Mouse (Mus musculus) forebrain, embryonic 15.5 days (tissue): ENCODE data around the gene Slc43a3. TPM values are rescaled to one million over a fixed set of nuclear protein-coding genes. Genes with fewer than 3 reads are reported as not detected.

Experiments used
- ATAC-seq: fragments of 200-750 bp; cut with Nextera tagmentation; replicated peaks from 2 replicates; pipeline ENCODE4 v1.8.0; 2017; ENCODE audit warnings: mild to moderate bottlenecking, moderate TSS enrichment, moderate library complexity
- H3K27ac ChIP-seq: fragments of 300-500 bp; sonication (generic); replicated peaks from 2 replicates; pipeline ENCODE4 v1.5.1; 2015; ENCODE audit warnings: mild to moderate bottlenecking, inconsistent platforms
- H3K27me3 ChIP-seq: fragments of 300-500 bp; sonication (generic); 2 replicates; pipeline ENCODE4 v1.6.1; 2015; ENCODE audit warnings: inconsistent platforms
- H3K36me3 ChIP-seq: fragments of 300-500 bp; sonication (generic); 2 replicates; pipeline ENCODE4 v1.6.1; 2015; ENCODE audit warnings: mild to moderate bottlenecking, inconsistent platforms
- H3K4me1 ChIP-seq: fragments of 300-500 bp; sonication (generic); 2 replicates; pipeline ENCODE4 v1.6.1; 2015; ENCODE audit warnings: inconsistent platforms
- H3K4me2 ChIP-seq: fragments of 300-500 bp; sonication (generic); replicated peaks from 2 replicates; pipeline ENCODE4 v1.6.1; 2015; ENCODE audit warnings: mild to moderate bottlenecking, inconsistent platforms
- H3K4me3 ChIP-seq: fragments of 300-500 bp; sonication (generic); 2 replicates; pipeline ENCODE4 v1.5.1; 2015; ENCODE audit warnings: mild to moderate bottlenecking, inconsistent platforms
- H3K9ac ChIP-seq: fragments of 300-500 bp; sonication (generic); replicated peaks from 2 replicates; pipeline ENCODE4 v1.6.1; 2015; ENCODE audit warnings: mild to moderate bottlenecking, inconsistent platforms
- H3K9me3 ChIP-seq: fragments of 300-500 bp; sonication (generic); 2 replicates; pipeline ENCODE4 v1.6.1; 2016; ENCODE audit warnings: inconsistent platforms
- WGBS: fragments of 180-500 bp; shearing (Covaris S2); methylation state at CpG from one replicate; pipeline ENCODE4 v1.1.7; 2015; ENCODE audit warnings: mixed read lengths; 5-methylcytosine and 5-hydroxymethylcytosine counted together
- polyA plus RNA-seq: library from polyadenylated mRNA; unstranded; fragments of >200 nt; fragmentation: Nextera tagmentation; extraction: Ambion mirVana; gene quantifications from 2 replicates; pipeline ENCODE4 v1.2.1, GENCODE M21; 2015

The Slc43a3 gene
- polyA plus RNA-seq, 1 experiment from 2014 or later, result 3.8 TPM

DNA sequence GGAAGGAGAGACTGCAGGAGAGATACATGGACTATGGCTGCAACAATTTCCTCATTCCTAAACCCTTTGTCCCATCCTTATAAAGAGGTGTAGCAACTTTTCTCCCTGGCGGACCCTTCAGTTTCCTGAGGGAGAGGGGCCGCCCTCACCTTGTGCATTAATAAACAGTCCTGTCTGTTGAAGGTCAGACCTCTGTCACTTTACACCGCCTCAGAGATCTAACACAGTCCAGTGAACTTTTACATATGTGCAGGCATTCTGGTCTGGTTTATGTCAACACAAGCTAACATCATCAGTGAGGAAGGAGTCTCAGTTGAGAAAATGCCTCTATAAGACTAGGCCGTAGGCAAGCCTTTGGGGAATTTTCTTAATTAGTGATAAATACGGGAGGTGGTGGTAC lies 22.5 kb upstream of the Slc43a3 start:
- no peak overlapping the region for H3K9ac ChIP-seq
- H3K27me3 ChIP-seq, result no peaks in the 10 kb centered on the region
- no peaks in the 10 kb centered on the region for H3K36me3 ChIP-seq
- WGBS, result 88% methylated on average over 5 of the region's 5 CpGs
- H3K4me1 ChIP-seq, result no peaks in the 10 kb centered on the region
- no peak overlapping the region for H3K4me3 ChIP-seq
- no peak overlapping the region for H3K4me2 ChIP-seq
- ATAC-seq, result no peak
- H3K27ac ChIP-seq, result no peak overlapping the region
- no peaks in the 10 kb centered on the region for H3K9me3 ChIP-seq

DNA sequence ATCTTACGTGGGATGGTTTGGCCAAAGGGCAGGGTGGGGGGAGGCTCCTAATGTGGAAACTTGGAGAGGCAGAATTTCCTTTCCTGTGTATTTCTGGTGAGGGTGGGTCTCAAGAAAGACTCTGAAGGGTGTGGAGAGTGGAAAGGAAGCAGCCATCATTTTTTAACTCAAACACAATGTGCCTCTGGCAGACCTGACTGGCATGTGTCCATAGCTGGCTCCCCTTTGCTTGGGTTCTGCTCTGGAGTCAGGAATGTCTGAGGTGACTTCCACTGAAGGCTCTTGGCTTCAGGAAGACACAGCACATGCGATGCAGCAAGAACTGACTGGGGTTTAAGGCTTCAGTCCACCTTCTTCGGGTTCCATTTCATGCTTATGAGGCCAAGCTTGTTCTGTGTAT lies 21.0 kb upstream of the Slc43a3 start:
- Histone ChIP-seq H3K4me2 (no peak overlapping the region), H3K9me3 (no peaks in the 10 kb centered on the region), H3K4me3 (no peak overlapping the region), H3K4me1 (no peaks in the 10 kb centered on the region), H3K36me3 (no peaks in the 10 kb centered on the region), H3K9ac (no peak overlapping the region), H3K27ac (no peak overlapping the region), H3K27me3 (no peaks in the 10 kb centered on the region)
- WGBS, result 79% methylated on average over 3 of the region's 3 CpGs
- ATAC-seq, result no peak

DNA sequence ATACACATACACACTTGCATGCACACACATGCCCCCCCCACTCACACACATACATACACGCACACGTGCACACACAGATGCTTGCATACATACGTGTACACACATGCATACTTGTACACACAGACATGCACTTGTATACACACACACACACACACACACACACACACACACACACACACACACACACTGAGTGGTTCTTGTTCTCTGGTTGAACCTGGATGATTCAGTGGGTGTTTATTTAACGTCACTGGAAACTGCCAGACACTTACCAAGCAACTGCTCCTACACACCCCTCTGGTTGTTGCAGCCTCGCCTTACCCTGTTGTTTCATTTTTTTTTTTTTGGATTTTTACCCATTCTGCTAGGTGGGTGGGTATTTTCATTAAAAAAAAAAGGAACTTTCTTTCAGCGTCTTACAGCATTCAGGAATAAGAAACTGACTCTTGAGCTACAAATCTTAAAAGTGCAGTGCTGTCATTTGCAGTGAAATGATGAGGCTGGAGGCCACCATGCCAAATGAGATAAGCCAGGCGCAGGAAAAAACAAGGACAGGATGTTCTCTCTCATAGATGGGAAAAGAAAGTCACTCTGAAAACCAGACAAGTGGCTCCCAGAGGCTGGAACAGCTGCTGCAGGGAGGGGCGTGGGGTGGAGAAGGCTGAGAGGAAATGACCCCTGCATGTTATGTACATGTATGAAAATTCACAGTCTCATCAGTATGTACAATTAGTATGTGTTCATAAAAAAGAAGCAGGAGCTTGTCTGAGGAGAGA lies 19.6 kb upstream of the Slc43a3 start:
- no peak overlapping the region for H3K4me3 ChIP-seq
- no peak for ATAC-seq
- no peaks in the 10 kb centered on the region for H3K27me3 ChIP-seq
- H3K36me3 ChIP-seq, result no peaks in the 10 kb centered on the region
- no peaks in the 10 kb centered on the region for H3K9me3 ChIP-seq
- no peaks in the 10 kb centered on the region for H3K4me1 ChIP-seq
- H3K27ac ChIP-seq, result no peak overlapping the region
- H3K4me2 ChIP-seq, result no peak overlapping the region
- 89% methylated on average over 8 of the region's 8 CpGs for WGBS
- no peak overlapping the region for H3K9ac ChIP-seq

DNA sequence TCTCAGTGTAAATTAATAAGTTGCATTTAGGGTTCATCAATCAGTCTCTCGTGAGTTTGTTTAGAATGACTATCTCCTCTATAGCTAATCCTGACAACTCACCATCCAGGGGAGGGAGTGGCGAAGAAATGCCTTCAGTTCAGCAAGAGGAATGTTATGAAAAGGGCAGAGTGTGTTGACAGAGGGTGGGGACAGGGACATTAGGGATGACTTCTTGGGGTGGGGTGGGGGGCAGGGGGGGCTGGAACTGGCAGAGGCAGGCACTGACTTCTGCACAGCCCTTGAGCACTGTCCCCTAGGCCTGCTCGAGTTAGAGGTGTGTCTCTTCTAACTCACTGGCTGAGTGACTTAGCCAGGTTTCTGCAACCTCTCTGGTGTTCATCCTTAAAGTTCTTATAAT lies 18.2 kb upstream of the Slc43a3 start:
- H3K4me2 ChIP-seq, result no peak overlapping the region
- no peak for ATAC-seq
- H3K4me1 ChIP-seq, result no peaks in the 10 kb centered on the region
- no peaks in the 10 kb centered on the region for H3K9me3 ChIP-seq
- WGBS, result 85% methylated on average over 3 of the region's 3 CpGs
- no peak overlapping the region for H3K9ac ChIP-seq
- no peak overlapping the region for H3K4me3 ChIP-seq
- no peak overlapping the region for H3K27ac ChIP-seq
- H3K36me3 ChIP-seq, result no peaks in the 10 kb centered on the region
- no peaks in the 10 kb centered on the region for H3K27me3 ChIP-seq

DNA sequence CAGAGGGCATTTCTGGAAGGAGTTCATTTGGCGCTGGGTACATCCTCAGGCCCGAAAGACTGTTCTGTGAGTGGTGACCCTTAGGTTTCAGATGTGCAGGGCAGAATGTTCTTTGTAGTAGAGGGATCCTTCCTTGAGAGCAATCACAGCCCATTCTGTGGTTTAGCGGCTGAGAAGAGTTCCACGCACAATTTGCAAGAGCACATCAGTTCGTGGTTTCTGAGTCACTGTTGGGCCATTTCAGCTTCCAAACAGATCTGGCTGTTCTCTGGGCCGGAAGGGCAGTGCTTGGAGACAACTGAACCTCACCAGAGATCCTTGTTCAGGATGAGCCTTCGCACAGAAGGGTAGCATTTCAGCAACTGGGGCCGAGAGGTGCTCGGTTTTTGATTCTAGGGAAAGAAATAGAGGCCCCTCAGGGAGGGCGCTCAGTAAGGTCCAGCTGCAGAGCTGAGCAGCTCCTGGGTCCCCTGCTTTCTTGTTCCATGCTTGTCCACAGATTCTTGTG lies 16.7 kb upstream of the Slc43a3 start:
- no peak overlapping the region for H3K4me3 ChIP-seq
- no peak overlapping the region for H3K27ac ChIP-seq
- ATAC-seq, result no peak
- no peaks in the 10 kb centered on the region for H3K36me3 ChIP-seq
- no peaks in the 10 kb centered on the region for H3K27me3 ChIP-seq
- 86% methylated on average over 10 of the region's 10 CpGs for WGBS
- no peaks in the 10 kb centered on the region for H3K9me3 ChIP-seq
- H3K4me1 ChIP-seq, result no peaks in the 10 kb centered on the region
- H3K4me2 ChIP-seq, result no peak overlapping the region
- H3K9ac ChIP-seq, result no peak overlapping the region

DNA sequence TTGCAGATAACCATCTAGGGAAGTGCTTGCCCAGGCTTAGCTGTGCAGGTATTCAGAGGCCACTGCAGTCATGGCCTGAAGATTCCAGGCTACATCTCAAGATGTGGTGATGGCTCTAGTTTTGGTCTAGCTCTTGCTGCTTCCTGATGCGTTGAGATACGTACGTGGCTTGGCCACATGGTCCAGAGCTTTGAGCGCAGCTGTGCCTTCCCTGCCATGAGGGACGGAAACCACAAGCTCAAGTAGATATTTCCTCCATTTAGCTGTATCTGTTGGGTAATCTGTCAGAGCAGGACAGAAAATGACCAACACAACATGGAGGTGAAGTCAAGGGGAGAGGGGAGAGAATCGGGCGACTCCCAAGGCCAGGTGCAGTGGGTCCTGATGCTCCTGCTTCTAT lies 6.2 kb upstream of the Slc43a3 start:
- Histone ChIP-seq H3K36me3 (no peaks in the 10 kb centered on the region), H3K27me3 (no peaks in the 10 kb centered on the region), H3K4me1 (peaks cover 7% of the 10 kb centered on the region), H3K9me3 (no peaks in the 10 kb centered on the region), H3K4me2 (no peak overlapping the region), H3K4me3 (no peak overlapping the region), H3K9ac (no peak overlapping the region), H3K27ac (no peak overlapping the region)
- 97% methylated on average over 7 of the region's 7 CpGs for WGBS
- ATAC-seq, result no peak

DNA sequence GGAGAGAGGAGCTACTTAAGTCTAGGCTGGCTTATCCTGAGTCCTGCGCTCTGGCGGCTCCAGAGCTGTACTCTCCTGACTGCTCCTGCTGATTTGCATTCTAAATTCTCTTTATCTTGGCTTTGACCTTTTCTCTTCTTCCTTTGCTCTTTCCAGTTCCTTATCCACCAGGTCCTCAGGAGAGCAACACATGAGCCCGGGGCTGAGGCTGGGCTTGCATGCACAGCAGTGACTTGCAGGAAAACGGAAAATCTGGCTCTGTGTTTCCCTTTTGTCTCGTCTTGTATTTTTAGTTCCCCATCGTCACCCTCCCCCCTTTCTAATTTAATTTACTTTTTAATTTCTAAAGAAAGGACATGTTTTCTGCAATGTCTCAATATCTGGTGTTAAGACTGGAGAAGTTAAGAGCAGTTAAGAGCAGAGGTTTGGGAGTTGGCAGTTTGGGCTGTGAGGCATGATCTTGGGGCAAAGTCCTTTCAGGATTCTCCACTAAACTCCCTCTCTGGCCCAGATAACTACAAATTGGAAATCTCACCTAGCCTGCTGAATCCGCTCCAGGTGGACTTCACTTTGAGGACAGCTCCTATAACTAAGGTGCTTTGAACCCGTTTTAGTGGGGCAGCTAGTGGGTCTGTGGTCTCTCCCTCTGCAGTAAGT lies 2.3 kb upstream of the Slc43a3 start:
- Histone ChIP-seq H3K9ac (no peak overlapping the region), H3K4me2 (no peak overlapping the region), H3K4me3 (no peak overlapping the region), H3K4me1 (peaks cover 7% of the 10 kb centered on the region), H3K27me3 (no peaks in the 10 kb centered on the region), H3K36me3 (no peaks in the 10 kb centered on the region), H3K27ac (no peak overlapping the region), H3K9me3 (no peaks in the 10 kb centered on the region)
- ATAC-seq, result no peak
- WGBS, result 65% methylated on average over 8 of the region's 8 CpGs

DNA sequence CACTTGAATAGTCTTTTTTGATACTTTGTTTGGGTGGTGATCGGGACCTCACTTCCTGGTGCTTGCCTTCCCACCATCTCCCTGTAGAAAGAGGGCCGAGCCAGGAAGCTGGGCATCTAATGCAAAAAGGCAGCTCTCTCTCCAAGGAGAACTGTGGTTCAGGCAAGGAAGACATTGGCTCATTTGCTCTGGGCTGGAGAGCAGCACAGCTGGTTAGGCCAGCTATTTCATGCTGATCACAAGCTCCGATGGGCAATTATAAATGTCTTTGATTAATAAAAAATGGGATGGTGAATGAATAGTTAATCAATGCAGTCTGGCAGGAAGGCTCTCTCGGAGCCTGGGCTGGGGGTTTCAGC lies 1.8 kb upstream of the Slc43a3 start:
- no peak overlapping the region for H3K4me3 ChIP-seq
- H3K4me1 ChIP-seq, result peaks cover 7% of the 10 kb centered on the region
- WGBS, result 36% methylated on average over 4 of the region's 4 CpGs
- no peaks in the 10 kb centered on the region for H3K36me3 ChIP-seq
- H3K27me3 ChIP-seq, result no peaks in the 10 kb centered on the region
- H3K27ac ChIP-seq, result no peak overlapping the region
- H3K9ac ChIP-seq, result no peak overlapping the region
- no peak overlapping the region for H3K4me2 ChIP-seq
- no peak for ATAC-seq
- H3K9me3 ChIP-seq, result no peaks in the 10 kb centered on the region

DNA sequence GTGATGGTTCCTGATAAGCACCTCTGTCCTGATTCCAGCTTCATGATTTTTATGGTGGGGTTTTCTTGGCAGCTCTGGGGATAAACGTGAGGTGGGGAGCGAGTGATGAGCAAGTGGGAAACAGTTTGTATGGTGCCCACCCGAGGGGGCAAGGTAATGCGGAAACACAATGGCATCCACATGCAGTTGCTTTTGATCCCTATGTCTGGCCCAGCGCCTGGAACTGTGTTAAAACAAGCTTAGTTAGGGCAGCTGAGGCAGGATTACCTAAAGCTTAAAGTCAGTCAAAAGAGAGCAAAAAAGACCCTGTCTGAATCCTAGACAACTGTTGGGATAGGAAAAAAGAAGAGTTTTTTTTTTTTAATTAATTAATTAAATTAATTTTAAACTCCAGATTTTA lies 1.3 kb upstream of the Slc43a3 start:
- Histone ChIP-seq H3K27ac (no peak overlapping the region), H3K9ac (no peak overlapping the region), H3K36me3 (no peaks in the 10 kb centered on the region), H3K27me3 (no peaks in the 10 kb centered on the region), H3K4me2 (no peak overlapping the region), H3K4me1 (peaks cover 7% of the 10 kb centered on the region), H3K9me3 (no peaks in the 10 kb centered on the region), H3K4me3 (no peak overlapping the region)
- WGBS, result 33% methylated on average over 5 of the region's 5 CpGs
- ATAC-seq, result no peak

DNA sequence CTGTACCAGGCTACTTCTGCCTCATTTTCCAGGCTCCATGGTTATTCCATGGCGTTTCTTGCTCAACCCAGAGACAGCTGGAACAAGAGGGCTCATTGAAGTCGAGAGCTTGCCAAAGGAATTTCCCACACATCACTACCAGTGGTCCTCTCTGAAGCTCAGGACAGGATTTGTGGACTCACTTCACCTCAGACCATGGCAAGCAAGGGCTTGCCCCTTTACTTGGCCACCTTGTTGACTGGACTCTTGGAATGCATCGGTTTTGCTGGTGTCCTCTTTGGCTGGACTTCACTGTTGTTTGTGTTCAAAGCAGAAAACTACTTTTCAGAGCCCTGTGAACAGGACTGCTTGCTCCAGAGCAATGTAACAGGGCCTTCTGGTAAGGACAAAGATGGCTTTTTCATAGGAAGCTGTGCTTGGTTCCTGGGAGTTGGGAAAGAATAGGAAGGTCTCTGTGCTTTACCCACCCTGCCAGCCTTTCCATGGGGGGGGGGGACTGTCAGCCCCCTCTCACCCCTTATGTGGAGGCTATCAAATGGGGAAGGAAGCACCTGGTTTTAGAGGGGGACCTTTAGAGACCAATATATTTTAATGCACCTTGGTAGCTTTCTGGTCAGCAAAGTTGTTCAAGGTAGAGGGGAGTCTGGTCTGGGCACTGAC lies 1.2 kb downstream of the Slc43a3 start:
- no peak overlapping the region for H3K4me2 ChIP-seq
- peaks cover 7% of the 10 kb centered on the region for H3K4me1 ChIP-seq
- H3K9me3 ChIP-seq, result no peaks in the 10 kb centered on the region
- no peak overlapping the region for H3K4me3 ChIP-seq
- no peaks in the 10 kb centered on the region for H3K36me3 ChIP-seq
- ATAC-seq, result no peak
- H3K27ac ChIP-seq, result no peak overlapping the region
- 78% methylated on average over 3 of the region's 3 CpGs for WGBS
- H3K9ac ChIP-seq, result no peak overlapping the region
- no peaks in the 10 kb centered on the region for H3K27me3 ChIP-seq

DNA sequence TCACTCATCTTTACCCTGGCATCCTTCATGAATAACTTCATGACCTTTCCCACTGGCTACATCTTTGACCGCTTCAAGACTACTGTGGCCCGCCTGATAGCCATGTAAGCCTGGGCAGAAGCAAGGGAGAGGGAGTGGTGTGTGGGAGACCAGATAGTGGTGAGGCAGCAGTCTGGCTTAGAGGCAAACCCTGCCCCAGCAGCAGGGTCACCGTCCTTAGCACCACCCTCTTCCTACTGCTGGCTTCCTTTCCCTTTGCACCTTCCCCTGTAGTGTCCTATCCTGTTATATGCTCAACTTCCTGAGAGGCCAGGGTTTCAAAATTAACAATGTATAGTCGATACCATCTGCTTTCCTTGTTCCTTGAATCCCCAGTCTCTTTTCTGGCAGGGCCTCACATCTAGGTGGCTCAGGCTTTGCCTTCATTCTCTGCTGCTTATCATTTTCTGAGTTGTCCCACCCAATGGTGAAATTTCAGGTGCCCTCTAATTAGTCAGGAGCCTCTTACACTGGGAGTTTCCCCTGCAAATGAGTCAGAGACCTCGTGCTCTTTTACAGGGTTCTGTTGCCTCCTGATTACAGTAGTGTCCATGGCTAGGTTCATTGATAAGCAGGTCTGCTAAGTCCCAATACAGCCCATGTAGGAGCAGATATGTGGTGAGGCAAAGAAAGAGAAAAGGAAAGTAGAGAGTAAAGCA lies 2.0 kb downstream of the Slc43a3 start:
- no peak for ATAC-seq
- WGBS, result 88% methylated on average over 5 of the region's 5 CpGs
- Histone ChIP-seq H3K4me1 (peaks cover 7% of the 10 kb centered on the region), H3K36me3 (no peaks in the 10 kb centered on the region), H3K27ac (no peak overlapping the region), H3K4me3 (no peak overlapping the region), H3K27me3 (no peaks in the 10 kb centered on the region), H3K4me2 (no peak overlapping the region), H3K9ac (no peak overlapping the region), H3K9me3 (no peaks in the 10 kb centered on the region)

DNA sequence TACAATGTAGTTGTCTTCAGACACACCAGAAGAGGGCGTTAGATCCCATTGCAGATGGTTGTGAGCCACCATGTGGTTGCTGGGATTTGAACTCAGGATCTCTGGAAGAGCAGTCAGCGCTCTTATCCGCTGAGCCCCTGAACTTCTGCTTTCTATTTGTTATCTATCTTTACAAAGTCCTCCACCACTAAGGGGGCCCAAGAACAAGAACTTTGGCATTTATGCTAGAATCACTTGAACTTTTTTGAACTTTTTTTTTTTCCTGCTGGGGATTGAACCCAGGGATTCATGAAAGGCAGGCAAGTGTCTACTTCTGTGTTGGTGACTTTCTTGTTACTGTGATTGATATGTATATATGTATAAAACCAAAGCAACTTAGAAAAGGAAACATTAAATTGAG lies 2.9 kb downstream of the Slc43a3 start:
- Histone ChIP-seq H3K27me3 (no peaks in the 10 kb centered on the region), H3K4me2 (no peak overlapping the region), H3K9ac (no peak overlapping the region), H3K9me3 (no peaks in the 10 kb centered on the region), H3K36me3 (no peaks in the 10 kb centered on the region), H3K4me1 (peaks cover 7% of the 10 kb centered on the region), H3K4me3 (no peak overlapping the region), H3K27ac (no peak overlapping the region)
- 93% methylated on average over 3 of the region's 3 CpGs for WGBS
- ATAC-seq, result no peak
